Mouse (Mus musculus): ENCODE measurements around the gene Setd5. TPM values are rescaled to one million over a fixed set of nuclear protein-coding genes. Genes with fewer than 3 reads are reported as not detected.

The Setd5 gene
- polyA plus RNA-seq, 1 experiment from 2014 or later: 42.6 TPM

GRCm38 (mm10) chr6:113084590-113084989 is 7.4 kb downstream of the Setd5 start:
- no peak for ATAC-seq (replicated peaks; ENCODE audit: insufficient number of reproducible peaks, insufficient read depth, low FRiP score, low read depth)
- Histone ChIP-seq H3K9ac (no peak overlapping the region), H3K4me1 (replicated peaks) (peaks cover 34% of the 10 kb centered on the region), H3K36me3 (no peaks in the 10 kb centered on the region), H3K27ac (no peak overlapping the region), H3K9me3 (replicated peaks) (no peaks in the 10 kb centered on the region), H3K4me2 (no peak overlapping the region), H3K27me3 (no peaks in the 10 kb centered on the region), H3K4me3 (no peak overlapping the region)
- 39% methylated on average over 4 of the region's 4 CpGs for whole genome bisulfite sequencing

- no peaks in the 10 kb centered on the region for H3K9me3 ChIP-seq (replicated peaks)
- no peak overlapping the region for H3K4me3 ChIP-seq
- no peak for ATAC-seq (replicated peaks; ENCODE audit: insufficient number of reproducible peaks, insufficient read depth, low FRiP score, low read depth)
- WGBS: 85% methylated on average over 3 of the region's 3 CpGs
- no peak overlapping the region for H3K9ac ChIP-seq
- H3K4me1 ChIP-seq (replicated peaks): peaks cover 14% of the 10 kb centered on the region; the same call in 1 of the 2 replicates
- H3K27me3 ChIP-seq: no peaks in the 10 kb centered on the region
- H3K36me3 ChIP-seq: no peaks in the 10 kb centered on the region
- no peak overlapping the region for H3K27ac ChIP-seq
- no peak overlapping the region for H3K4me2 ChIP-seq
Observed at GRCm38 (mm10) chr6:113093206-113093605, 16.0 kb downstream of the Setd5 start.

GRCm38 (mm10) chr6:113095547-113095946 is 18.4 kb downstream of the Setd5 start:
- no peak overlapping the region for H3K9ac ChIP-seq
- H3K27ac ChIP-seq: no peak overlapping the region
- no peaks in the 10 kb centered on the region for H3K36me3 ChIP-seq
- WGBS: 75% methylated on average over 1 of the region's 1 CpGs
- H3K27me3 ChIP-seq: no peaks in the 10 kb centered on the region
- no peaks in the 10 kb centered on the region for H3K9me3 ChIP-seq (replicated peaks)
- H3K4me3 ChIP-seq: no peak overlapping the region
- ATAC-seq (replicated peaks; ENCODE audit: insufficient number of reproducible peaks, insufficient read depth, low FRiP score, low read depth): no peak
- no peak overlapping the region for H3K4me2 ChIP-seq
- peaks cover 29% of the 10 kb centered on the region for H3K4me1 ChIP-seq (replicated peaks)

GRCm38 (mm10) chr6:113097662-113098061 is 20.5 kb downstream of the Setd5 start:
- ATAC-seq (replicated peaks; ENCODE audit: insufficient number of reproducible peaks, insufficient read depth, low FRiP score, low read depth): no peak
- Histone ChIP-seq H3K27ac (no peak overlapping the region), H3K4me1 (replicated peaks) (peaks cover 34% of the 10 kb centered on the region), H3K4me2 (no peak overlapping the region), H3K9me3 (replicated peaks) (no peaks in the 10 kb centered on the region), H3K27me3 (no peaks in the 10 kb centered on the region), H3K9ac (no peak overlapping the region), H3K36me3 (no peaks in the 10 kb centered on the region), H3K4me3 (no peak overlapping the region)
- 78% methylated on average over 5 of the region's 5 CpGs for WGBS

- Histone ChIP-seq H3K4me1 (replicated peaks) (peaks cover 34% of the 10 kb centered on the region), H3K9ac (peak overlapping the region; percentile 17; the same call in 1 of the 2 replicates), H3K27me3 (no peaks in the 10 kb centered on the region), H3K27ac (peak overlapping the region; percentile 77), H3K9me3 (replicated peaks) (no peaks in the 10 kb centered on the region), H3K36me3 (0 out of 2 replicates have a peak, but pooled peaks cover under 1% of the 10 kb centered on the region), H3K4me3 (no peak overlapping the region), H3K4me2 (peak overlapping the region; percentile 34; the same call in 1 of the 2 replicates)
- WGBS: 19% methylated on average over 5 of the region's 5 CpGs
- ATAC-seq (replicated peaks; ENCODE audit: insufficient number of reproducible peaks, insufficient read depth, low FRiP score, low read depth): peak; percentile 74
Observed at GRCm38 (mm10) chr6:113099640-113100289, 22.6 kb downstream of the Setd5 start.

GRCm38 (mm10) chr6:113102541-113102940 is 25.4 kb downstream of the Setd5 start:
- 84% methylated on average over 4 of the region's 4 CpGs for WGBS
- H3K9me3 ChIP-seq (replicated peaks): no peaks in the 10 kb centered on the region
- no peak overlapping the region for H3K27ac ChIP-seq
- no peak for ATAC-seq (replicated peaks; ENCODE audit: insufficient number of reproducible peaks, insufficient read depth, low FRiP score, low read depth)
- no peak overlapping the region for H3K9ac ChIP-seq
- peaks cover 12% of the 10 kb centered on the region; the same call in 1 of the 2 replicates for H3K36me3 ChIP-seq
- peaks cover 20% of the 10 kb centered on the region for H3K4me1 ChIP-seq (replicated peaks)
- no peak overlapping the region for H3K4me2 ChIP-seq
- no peak overlapping the region for H3K4me3 ChIP-seq
- H3K27me3 ChIP-seq: no peaks in the 10 kb centered on the region

- no peak for ATAC-seq (replicated peaks; ENCODE audit: insufficient number of reproducible peaks, insufficient read depth, low FRiP score, low read depth)
- Histone ChIP-seq H3K4me1 (replicated peaks) (peaks cover 17% of the 10 kb centered on the region), H3K9me3 (replicated peaks) (no peaks in the 10 kb centered on the region)
Observed at GRCm38 (mm10) chr6:113103765-113104164, 26.6 kb downstream of the Setd5 start.

GRCm38 (mm10) chr6:113109378-113109777 is 32.2 kb downstream of the Setd5 start:
- 88% methylated on average over 3 of the region's 3 CpGs for WGBS
- Histone ChIP-seq H3K27me3 (no peaks in the 10 kb centered on the region), H3K27ac (no peak overlapping the region), H3K9ac (no peak overlapping the region), H3K36me3 (peaks cover 53% of the 10 kb centered on the region), H3K4me1 (replicated peaks) (no peaks in the 10 kb centered on the region; the same call in 1 of the 2 replicates), H3K4me3 (no peak overlapping the region), H3K9me3 (replicated peaks) (no peaks in the 10 kb centered on the region), H3K4me2 (no peak overlapping the region)
- no peak for ATAC-seq (replicated peaks; ENCODE audit: insufficient number of reproducible peaks, insufficient read depth, low FRiP score, low read depth)

More at GRCm38 (mm10) chr6:113103765-113104164, 26.6 kb downstream of the Setd5 start:
- no peaks in the 10 kb centered on the region for H3K27me3 ChIP-seq
- H3K4me3 ChIP-seq: no peak overlapping the region
- peaks cover 12% of the 10 kb centered on the region; the same call in 1 of the 2 replicates for H3K36me3 ChIP-seq
- no peak overlapping the region for H3K27ac ChIP-seq
- H3K9ac ChIP-seq: no peak overlapping the region
- H3K4me2 ChIP-seq: no peak overlapping the region

- Histone ChIP-seq H3K9me3 (replicated peaks) (no peaks in the 10 kb centered on the region), H3K36me3 (peaks cover 57% of the 10 kb centered on the region), H3K27ac (no peak overlapping the region), H3K4me1 (replicated peaks) (no peaks in the 10 kb centered on the region), H3K27me3 (no peaks in the 10 kb centered on the region), H3K4me3 (no peak overlapping the region), H3K9ac (no peak overlapping the region), H3K4me2 (no peak overlapping the region)
- no peak for ATAC-seq (replicated peaks; ENCODE audit: insufficient number of reproducible peaks, insufficient read depth, low FRiP score, low read depth)
- WGBS: 80% methylated on average over 7 of the region's 7 CpGs
Observed at GRCm38 (mm10) chr6:113109956-113110355, 32.8 kb downstream of the Setd5 start.

GRCm38 (mm10) chr6:113120806-113121205 is 43.6 kb downstream of the Setd5 start:
- 0 out of 2 replicates have a peak, but pooled peaks cover 5% of the 10 kb centered on the region for H3K4me1 ChIP-seq (replicated peaks)
- H3K27ac ChIP-seq: no peak overlapping the region
- no peak overlapping the region for H3K4me3 ChIP-seq
- H3K27me3 ChIP-seq: no peaks in the 10 kb centered on the region
- peaks cover 83% of the 10 kb centered on the region for H3K36me3 ChIP-seq
- ATAC-seq (replicated peaks; ENCODE audit: insufficient number of reproducible peaks, insufficient read depth, low FRiP score, low read depth): no peak
- no peak overlapping the region for H3K9ac ChIP-seq
- 94% methylated on average over 10 of the region's 10 CpGs for WGBS
- H3K4me2 ChIP-seq: no peak overlapping the region
- H3K9me3 ChIP-seq (replicated peaks): no peaks in the 10 kb centered on the region

GRCm38 (mm10) chr6:113133360-113133759 is 56.2 kb downstream of the Setd5 start:
- no peak for ATAC-seq (replicated peaks; ENCODE audit: insufficient number of reproducible peaks, insufficient read depth, low FRiP score, low read depth)
- H3K4me3 ChIP-seq: no peak overlapping the region
- H3K4me2 ChIP-seq: no peak overlapping the region
- H3K36me3 ChIP-seq: peaks cover 46% of the 10 kb centered on the region
- no peaks in the 10 kb centered on the region for H3K4me1 ChIP-seq (replicated peaks)
- 61% methylated on average over 2 of the region's 2 CpGs for WGBS
- H3K9ac ChIP-seq: no peak overlapping the region
- no peak overlapping the region for H3K27ac ChIP-seq
- H3K9me3 ChIP-seq (replicated peaks): no peaks in the 10 kb centered on the region
- H3K27me3 ChIP-seq: no peaks in the 10 kb centered on the region

All from heart, embryonic 15.5 days (tissue).